Mouse (Mus musculus) embryo, embryonic 9.5 days (tissue): ENCODE measurements around the gene Kprp.
"Not testable (repeated sequence)": the region's sequence is repeated elsewhere in the genome, so short reads cannot be mapped to it uniquely, and the experiment has no call there.

ENCODE experiments used
- DNase-seq: peaks from one replicate; pipeline ENCODE4 v3.0.0-alpha.2; 2017; ENCODE audit errors: extremely low spot score

The Kprp gene

GRCm38 (mm10) chr3:92827108-92827507, at the start of gene Kprp:
Gene Kprp, minus strand, starts transcription at chr3:92827247.
- DNase-seq = no peak

GRCm38 (mm10) chr3:92874180-92874579, 47.1 kb upstream of the Kprp start:
- no peak for DNase-seq

- no peak for DNase-seq
Observed at GRCm38 (mm10) chr3:92870116-92870515, 43.1 kb upstream of the Kprp start, which contains the start of gene 2310050C09Rik. Gene 2310050C09Rik, minus strand, starts transcription at chr3:92870216.

- DNase-seq = no peak
Observed at GRCm38 (mm10) chr3:92851186-92851585, 24.1 kb upstream of the Kprp start, which contains the start of gene Lce1l. Gene Lce1l, minus strand, starts transcription at chr3:92851286.

- no peak for DNase-seq
Observed at GRCm38 (mm10) chr3:92825808-92826207, 1.2 kb downstream of the Kprp start.

- not testable (repeated sequence) for DNase-seq
Observed at GRCm38 (mm10) chr3:92816036-92816435, 11.0 kb downstream of the Kprp start.

- DNase-seq = no peak
Observed at GRCm38 (mm10) chr3:92815581-92815980, 11.5 kb downstream of the Kprp start.

- DNase-seq = no peak
Observed at GRCm38 (mm10) chr3:92807791-92808190, 19.3 kb downstream of the Kprp start, which contains the start of gene Lce1k. Gene Lce1k, minus strand, starts transcription at chr3:92807891.

- DNase-seq = no peak
Observed at GRCm38 (mm10) chr3:92790414-92790813, 36.6 kb downstream of the Kprp start, which contains the start of gene Lce1j. Gene Lce1j, minus strand, starts transcription at chr3:92790514.

GRCm38 (mm10) chr3:92778799-92779198, 48.2 kb downstream of the Kprp start, which contains the start of gene Lce1i:
Gene Lce1i, minus strand, starts transcription at chr3:92778899.
- no peak for DNase-seq
